Mouse (Mus musculus): ENCODE results near the gene Pex14.

The Pex14 gene

DNA sequence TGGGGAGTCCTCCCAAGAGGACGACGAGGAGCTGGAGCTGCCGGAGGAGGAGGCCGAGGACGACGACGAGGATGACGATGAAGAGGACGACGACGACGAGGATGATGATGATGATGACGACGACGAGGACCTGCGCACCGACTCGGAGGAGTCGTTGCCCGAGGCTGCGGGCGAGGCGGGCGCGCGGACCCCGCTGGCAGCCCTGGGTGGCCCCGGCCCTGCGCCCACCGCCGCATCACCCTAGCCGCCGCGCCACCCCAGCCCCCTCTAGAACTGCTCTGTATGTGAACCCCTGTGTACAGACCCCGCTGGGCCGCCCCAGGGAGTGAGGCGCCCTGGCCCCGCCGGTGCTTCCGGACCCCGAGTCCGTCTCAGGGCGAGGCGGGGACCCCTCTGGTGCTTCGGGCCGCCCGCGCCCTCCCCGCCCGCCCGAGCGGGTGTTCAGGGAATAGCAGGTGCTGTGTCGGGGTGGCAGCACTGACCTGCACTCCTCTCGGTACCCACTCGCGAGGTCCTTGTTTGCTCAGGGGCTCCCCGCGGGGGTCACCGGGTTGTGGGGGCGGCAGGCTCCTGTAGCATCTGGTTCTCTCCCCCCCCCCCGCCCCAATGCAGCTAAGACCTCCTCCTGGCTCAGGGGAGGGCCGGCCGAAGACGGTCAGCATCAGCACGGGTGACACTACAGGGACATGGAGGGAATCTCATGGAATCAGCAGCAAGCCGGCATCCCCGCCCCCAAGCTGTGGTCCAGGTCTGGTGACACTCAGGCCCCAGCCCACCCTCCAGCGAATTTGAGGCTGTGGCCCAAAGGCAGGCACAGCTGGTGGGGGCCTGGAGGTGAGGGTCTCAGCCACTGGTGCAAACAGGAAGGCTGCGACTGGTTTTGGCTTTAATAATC lies 147.1 kb downstream of the Pex14 start:
- DNase-seq (ENCODE audit: inconsistent age in 2 of 2, low spot score in 1 of 2) = peak; percentile 47 to 51

DNA sequence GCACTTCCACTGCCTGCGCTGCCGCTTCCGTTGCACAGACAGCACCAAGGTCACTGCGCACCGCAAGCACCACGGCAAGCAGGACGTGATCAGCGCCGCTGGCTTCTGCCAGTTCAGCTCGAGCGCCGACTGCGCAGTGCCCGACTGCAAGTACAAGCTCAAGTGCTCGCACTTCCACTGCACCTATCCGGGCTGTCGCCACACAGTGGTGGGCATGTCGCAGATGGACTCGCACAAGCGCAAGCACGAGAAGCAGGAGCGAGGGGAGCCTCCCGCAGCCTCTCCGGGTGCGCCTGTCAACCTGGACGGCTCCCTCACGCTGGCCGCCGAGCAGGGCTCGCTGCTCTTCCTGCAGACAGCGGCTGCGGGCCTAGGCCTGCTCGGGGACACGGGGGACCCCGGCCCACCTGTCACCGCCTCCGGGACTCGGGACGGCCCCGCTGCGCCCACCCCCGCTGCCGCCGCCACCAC lies 147.8 kb downstream of the Pex14 start:
- DNase-seq (ENCODE audit: inconsistent age in 2 of 2, low spot score in 1 of 2) = peak; percentile 81 to 90

DNA sequence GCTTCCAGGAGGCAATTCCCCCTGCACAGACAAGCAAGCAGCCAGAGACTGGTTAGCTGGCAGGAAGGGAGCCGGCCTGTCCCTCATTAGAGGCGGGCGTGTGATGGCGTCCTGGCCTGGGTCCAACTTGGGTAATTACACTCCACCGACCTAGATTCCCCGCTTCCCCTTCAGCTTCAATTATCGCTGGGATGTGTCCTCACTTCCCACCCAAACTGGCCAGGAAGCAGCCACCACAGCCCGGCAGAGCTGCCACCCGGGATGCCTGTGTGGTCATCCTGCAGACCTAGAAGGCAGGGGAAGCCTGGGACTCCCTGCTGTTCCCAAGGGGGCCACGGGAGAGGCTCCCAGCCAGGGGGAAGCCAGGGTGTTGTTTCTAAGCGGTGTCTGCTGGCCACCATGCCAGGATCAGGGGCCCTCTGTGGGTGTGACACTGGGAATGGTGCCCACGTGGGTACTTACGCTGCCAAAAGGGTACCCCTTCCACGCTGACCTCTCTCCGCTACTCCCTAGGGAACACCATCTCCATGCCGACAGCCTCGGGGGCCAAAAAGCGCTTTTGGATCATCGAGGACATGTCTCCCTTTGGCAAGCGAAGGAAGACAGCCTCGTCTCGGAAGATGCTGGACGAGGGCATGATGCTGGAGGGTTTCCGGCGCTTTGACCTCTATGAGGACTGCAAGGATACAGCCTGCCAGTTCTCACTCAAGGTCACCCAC lies 148.6 kb downstream of the Pex14 start:
- DNase-seq (ENCODE audit: inconsistent age in 2 of 2, low spot score in 1 of 2) = peak; percentile 62 to 76

DNA sequence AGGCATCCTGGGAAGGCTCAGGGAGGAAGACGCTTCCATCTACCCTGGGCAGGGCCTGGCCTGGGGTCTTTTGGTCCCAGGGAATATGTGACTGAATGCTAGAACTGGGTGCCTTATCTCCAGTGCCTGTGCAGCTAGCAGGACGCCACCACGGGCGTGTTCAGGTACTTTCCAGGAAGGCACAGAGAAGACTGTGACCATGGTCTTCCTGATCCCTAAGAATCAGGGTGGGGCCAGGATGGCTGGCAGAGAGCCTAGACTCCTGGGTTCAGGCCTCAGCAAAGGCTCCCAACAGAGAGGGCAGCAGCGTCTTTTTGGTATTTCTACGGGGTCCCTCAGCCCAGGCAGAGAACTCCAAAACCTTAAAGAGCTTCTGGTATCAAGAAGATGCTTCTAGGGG lies 149.2 kb downstream of the Pex14 start:
- DNase-seq (ENCODE audit: inconsistent age in 2 of 2, low spot score in 1 of 2) = no peak

DNA sequence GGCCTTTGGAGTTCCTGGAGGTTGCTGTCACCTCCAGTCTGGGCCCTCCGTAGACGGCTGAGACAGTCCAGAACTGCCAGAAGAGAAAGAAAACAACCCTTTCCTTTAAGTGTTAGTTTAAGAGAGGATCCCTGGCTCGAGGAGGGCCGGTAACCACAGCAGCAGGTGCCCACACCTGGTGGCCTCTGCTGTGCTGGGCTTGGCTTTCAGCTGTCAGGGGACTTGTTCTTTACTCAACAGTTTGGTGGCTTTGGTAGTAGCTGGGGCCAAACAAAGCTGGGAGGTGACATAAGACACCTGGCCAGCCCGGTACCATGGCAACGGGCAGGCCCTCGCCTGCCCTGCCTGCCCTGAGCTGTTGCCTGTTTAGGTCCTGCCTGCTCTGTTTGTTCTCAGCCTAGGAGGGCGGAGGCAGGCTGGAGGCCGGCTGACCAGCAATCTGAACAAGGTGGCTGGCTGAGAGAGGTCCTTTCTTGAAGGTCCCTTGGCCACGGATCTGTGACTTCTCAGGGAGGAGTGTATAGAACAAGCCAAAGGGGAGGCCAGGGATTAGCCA lies 151.8 kb downstream of the Pex14 start:
- DNase-seq (ENCODE audit: inconsistent age in 2 of 2, low spot score in 1 of 2) = no peak

DNA sequence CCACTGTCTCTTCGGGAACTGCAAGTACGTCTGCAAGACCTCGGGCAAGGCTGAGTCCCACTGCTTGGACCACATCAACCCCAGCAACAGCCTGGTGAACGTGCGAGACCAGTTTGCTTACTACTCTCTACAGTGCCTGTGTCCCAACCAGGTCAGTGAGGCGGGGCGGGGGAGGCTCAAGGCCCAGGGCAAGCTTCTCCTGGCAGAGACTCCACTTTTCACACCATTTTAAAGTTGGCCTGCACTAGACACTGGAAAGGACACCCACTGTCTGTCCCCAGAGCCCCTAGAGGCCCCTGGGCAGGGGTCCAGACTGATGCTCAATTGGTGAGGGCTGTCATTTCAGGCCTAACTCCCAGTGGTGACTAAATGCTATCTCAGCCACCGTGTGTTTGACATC lies 153.6 kb downstream of the Pex14 start:
- DNase-seq (ENCODE audit: inconsistent age in 2 of 2, low spot score in 1 of 2) = no peak

DNA sequence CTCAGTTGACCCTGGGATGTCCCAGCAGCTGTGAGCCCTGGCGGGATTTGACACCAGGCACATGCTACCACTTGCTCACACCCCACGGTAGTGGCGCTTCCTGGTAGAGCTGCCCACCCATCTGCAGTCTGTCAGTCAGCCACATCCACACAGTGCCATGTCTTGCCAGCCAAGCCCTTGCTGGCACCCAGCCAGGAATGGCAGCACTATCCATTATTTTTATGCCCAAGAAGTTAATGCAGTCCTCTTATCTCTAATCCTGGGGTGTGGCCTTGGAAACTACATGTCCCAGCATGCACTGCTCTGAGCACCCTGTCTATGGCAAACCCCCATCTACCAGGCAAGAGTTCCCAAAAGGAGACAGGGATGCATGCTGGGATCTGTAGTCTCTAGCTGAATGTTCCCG lies 154.2 kb downstream of the Pex14 start:
- DNase-seq (ENCODE audit: inconsistent age in 2 of 2, low spot score in 1 of 2) = peak in 1 of 2 experiments; percentile 78

DNA sequence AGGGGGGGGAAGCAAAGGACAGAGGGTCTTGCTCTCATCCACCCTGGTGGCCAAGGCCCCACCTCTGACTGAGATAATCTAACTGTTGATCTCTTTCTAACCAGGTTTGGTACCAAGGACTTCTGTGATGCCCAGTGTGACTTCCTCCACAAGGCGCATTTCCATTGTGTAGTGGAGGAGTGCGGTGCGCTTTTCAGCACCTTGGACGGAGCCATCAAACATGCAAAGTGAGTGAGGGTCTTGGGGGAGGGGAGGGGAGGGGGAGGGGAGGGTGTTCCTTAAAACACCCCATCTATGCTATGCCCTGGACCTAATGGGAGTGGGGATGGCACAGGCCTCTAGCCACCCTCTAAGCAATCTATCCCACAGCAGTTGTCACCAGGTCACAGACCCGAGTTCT lies 156.6 kb downstream of the Pex14 start:
- no peak for DNase-seq (ENCODE audit: inconsistent age in 2 of 2, low spot score in 1 of 2)

DNA sequence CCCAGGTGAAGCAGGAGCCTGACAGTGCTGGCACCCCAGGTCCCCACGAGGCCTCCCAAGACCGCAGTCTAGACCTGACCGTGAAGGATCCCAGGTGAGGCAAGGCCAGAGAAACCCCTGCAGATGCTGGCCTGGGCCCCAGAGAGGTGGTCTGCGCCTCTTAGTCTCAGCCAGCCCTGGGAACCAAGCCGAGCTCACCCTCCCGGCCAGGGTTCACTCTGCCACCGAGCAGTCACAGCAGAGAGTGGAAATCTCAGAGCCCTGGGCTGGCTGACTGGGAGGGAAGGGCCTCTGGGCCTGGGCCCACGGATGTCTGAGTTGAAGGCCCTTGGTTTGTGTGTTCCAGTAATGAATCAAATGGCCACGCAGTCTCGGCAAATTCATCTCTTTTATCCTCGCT lies 158.4 kb downstream of the Pex14 start:
- peak in 1 of 2 experiments; percentile 64 for DNase-seq (ENCODE audit: inconsistent age in 2 of 2, low spot score in 1 of 2)

DNA sequence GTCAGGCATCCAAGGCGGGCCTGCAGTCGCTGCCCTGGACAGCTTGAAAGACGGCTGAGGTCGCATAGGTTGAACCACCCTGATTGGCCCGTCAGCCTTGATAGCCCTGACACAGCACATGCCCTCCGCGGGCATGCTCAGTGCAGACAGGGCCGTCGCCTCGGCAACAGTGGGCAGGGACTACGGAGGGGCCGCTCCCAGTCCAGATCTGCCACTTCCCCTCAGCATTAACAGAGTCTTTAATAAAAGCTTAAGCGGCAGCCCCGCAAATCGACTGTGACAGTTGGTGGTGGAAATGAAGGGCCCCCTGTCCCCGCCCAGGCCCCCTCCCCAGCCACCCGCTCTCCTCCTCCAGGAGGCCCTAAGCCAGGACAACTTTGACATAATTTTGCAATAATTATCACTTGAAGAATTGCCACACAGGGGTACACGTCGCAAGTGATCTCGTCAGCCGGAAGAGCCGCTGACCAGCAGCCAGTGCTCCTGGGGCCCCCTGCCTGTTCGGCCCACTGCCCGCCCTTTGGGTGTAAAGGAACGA lies 158.9 kb downstream of the Pex14 start:
- DNase-seq (ENCODE audit: inconsistent age in 2 of 2, low spot score in 1 of 2) = peak; percentile 92 to 95

DNA sequence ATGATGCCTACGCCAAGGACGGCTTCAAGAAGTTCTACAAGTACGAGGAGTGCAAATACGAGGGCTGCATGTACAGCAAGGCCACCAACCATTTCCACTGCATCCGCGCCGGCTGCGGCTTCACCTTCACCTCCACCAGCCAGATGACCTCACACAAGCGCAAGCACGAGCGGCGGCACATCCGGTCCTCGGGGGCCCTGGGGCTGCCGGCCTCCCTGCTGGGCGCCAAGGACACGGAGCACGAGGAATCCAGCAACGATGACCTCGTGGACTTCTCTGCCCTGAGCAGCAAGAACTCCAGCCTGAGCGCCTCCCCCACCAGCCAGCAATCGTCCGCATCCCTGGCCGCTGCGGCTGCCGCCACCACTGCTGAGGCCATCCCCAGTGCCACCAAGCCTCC lies 161.1 kb downstream of the Pex14 start:
- peak; percentile 83 to 85 for DNase-seq (ENCODE audit: inconsistent age in 2 of 2, low spot score in 1 of 2)

DNA sequence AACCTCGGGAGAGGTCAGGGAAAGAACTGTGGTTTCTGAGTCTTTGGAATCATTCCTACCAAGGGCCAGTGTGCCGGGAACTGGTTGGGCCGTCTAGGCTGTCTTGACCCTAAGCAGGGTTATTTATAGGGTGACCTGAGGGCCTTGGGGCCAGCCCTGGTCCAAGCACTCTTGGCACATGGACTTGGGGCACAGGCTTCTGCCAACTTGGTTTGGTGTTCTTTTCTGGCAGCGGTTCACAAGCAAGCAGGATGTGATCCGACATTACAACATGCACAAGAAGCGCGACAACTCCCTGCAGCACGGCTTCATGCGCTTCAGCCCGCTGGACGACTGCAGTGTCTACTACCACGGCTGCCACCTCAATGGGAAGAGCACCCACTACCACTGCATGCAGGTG lies 162.9 kb downstream of the Pex14 start:
- peak in 1 of 2 experiments; percentile 67 for DNase-seq (ENCODE audit: inconsistent age in 2 of 2, low spot score in 1 of 2)

DNA sequence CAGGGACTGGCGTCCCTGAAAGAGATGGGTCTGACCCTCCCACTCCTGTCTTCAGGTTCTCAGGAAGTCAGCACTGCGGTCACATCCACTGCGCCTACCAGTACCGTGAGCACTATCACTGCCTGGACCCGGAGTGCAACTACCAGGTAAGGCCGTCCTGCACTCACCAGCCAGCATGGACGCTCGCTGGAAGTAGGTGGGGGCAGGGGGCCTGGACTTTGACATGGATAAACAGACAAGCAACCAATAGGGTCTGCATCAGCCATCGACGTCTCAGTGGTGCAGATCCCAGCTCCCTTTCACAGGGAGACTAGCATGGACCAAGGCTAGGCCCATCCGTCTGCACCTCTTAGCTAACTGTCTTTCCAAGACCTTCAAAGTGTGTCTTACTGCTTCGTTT lies 163.6 kb downstream of the Pex14 start:
- no peak for DNase-seq (ENCODE audit: inconsistent age in 2 of 2, low spot score in 1 of 2)

DNA sequence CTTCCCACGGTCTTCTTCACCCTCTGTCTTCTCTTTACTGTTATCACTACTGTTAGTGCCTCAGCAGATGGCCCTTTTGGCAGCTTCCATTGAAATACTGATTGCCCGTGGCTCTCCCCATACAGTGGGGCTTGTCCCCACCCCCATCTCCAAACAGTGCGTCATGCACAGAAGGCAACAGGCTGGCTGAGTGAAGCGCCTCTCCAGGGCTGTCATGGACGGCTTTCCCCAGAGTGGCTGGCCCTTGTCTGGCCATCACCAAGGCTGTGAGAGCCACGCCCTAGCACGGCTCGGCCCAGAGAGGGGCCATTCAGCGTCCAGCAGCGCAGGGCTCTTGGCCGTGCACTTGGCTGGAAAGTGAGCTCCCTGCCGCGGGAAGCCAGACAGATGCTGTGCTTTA lies 164.5 kb downstream of the Pex14 start:
- peak in 1 of 2 experiments; percentile 51 for DNase-seq (ENCODE audit: inconsistent age in 2 of 2, low spot score in 1 of 2)

DNA sequence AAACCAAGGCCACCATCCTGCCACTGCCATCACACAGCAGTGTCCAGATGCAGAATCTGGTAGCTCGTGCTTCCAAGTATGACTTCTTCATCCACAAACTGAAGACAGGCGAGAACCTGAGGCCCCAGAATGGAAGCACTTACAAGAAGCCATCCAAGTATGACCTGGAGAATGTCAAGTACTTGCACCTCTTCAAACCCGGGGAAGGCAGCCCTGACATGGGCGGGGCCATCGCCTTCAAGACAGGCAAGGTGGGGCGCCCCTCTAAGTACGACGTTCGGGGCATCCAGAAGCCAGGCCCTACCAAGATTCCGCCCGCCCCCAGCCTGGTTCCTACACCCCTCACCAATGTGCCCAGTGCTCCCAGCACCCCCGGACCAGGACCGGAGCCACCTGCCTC lies 166.6 kb downstream of the Pex14 start:
- DNase-seq (ENCODE audit: inconsistent age in 2 of 2, low spot score in 1 of 2) = no peak

DNA sequence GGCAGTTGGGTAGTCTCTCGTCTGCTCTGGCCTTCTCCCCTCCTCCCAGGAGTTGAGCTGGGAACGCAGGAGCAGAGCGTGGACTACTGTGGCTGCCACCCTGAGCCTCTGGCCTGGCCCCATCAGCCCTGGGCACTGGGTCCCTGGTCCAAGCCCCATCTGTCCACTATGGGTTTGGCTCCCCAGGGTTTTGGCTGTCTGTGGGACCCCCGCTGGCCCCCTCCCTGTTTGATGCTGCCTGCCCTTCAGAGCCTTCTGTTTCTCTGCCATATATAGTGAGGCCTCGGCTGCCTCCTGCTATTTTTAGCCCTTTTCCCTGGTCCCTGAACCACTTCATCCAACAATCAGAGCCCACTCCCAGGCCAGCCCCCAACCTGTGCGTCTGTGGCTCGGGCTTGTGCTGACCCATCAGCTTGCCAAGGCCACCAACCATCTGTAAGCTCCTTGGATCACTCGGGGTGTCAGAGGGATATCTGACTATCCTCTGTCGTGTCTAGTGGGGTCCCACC lies 168.9 kb downstream of the Pex14 start:
- no peak for DNase-seq (ENCODE audit: inconsistent age in 2 of 2, low spot score in 1 of 2)

DNA sequence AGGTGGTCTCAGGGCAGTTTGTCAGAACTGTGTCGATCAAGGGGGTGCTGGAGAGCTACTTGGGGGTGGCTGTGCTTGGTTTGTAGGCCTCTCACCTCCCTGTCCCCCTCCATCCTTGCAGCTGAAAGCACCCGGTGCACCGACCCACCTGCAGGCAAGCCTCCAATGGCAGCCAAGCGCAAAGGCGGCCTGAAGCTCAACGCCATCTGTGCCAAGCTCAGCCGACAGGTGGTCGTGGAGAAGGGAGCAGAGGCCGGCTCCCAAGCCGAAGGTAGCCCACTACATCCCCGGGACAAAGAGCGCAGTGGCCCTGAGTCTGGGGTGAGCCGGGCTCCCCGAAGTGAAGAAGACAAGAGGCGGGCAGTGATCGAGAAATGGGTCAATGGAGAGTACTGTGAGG lies 170.8 kb downstream of the Pex14 start:
- DNase-seq (ENCODE audit: inconsistent age in 2 of 2, low spot score in 1 of 2) = no peak

DNA sequence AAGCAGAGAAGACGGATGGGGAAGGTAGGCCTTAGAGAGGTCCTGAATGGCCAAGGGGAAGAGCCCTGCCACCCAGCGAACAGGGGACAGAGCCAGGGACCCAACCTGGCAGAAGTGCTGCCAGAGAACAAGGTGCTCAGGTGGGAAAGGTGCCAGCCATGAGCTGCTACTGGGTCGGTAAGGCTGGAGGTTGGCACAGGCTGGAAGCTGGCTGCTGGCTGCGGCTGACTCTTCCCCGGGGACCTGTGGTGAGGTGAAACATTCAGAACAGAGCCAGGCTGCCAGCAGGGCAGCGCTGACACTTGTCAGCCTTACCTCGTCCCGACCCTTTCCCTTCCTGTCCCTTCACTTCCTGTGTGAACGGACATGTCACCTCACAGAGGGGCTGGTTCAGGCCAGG lies 171.4 kb downstream of the Pex14 start:
- DNase-seq (ENCODE audit: inconsistent age in 2 of 2, low spot score in 1 of 2) = peak in 1 of 2 experiments; percentile 55

DNA sequence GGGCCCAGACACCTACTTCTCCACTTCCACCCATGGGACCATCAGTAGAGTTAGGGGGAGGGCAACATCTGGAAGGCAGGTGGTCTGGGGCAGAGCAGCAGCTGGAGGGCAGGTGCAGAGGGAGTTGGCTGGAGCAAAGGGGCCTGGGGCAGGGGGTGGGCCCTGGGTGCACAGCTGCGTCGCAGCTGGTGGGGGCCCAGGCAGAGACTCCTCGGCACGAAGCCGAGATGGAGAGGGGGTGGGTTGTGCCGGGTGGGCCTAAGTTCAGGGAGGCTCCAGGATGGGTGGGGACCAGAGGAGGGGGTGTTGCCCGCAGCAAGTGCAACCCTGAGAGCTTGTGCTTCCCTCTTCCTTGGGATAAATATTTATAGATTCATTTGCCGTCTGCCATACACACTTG lies 173.2 kb downstream of the Pex14 start:
- DNase-seq (ENCODE audit: inconsistent age in 2 of 2, low spot score in 1 of 2) = no peak

DNA sequence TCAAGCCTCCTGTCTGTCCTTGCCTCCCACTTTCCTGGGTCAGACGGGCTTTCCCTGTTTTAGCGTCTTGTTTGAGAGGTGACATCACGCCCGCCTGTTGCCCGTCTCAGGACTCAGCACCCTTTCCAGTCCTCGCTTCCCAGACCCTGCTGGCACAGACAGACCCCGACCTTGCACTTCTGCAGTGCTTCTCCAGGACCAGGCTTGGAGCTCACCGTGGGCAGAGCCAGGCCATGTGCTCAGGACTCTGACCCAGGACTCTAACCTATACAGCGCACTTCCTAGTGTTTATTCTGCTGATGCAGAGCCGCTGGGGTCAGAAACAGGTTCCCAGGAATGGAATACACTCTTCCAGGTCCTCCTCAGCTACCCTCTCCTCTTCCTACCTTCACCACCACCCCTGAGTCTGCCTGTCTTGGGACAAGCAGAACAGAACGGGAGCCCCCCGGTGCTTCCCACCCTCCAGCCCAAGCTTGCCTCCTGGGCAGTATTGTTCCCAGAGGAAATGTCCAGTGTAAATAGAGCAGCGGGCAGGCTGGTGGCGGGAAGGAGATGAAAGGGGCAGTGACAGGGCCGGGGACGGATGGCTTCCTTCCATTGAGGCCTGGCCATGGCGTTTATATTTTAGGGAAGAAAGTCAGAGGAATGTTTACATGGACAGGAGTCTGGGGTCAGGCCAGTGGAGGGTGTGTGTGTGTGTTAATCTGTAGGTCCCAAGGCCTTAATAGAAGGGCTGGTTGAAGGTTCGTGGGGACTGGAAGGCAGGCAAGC lies 173.9 kb downstream of the Pex14 start:
- DNase-seq (ENCODE audit: inconsistent age in 2 of 2, low spot score in 1 of 2) = peak in 1 of 2 experiments; percentile 54

DNA sequence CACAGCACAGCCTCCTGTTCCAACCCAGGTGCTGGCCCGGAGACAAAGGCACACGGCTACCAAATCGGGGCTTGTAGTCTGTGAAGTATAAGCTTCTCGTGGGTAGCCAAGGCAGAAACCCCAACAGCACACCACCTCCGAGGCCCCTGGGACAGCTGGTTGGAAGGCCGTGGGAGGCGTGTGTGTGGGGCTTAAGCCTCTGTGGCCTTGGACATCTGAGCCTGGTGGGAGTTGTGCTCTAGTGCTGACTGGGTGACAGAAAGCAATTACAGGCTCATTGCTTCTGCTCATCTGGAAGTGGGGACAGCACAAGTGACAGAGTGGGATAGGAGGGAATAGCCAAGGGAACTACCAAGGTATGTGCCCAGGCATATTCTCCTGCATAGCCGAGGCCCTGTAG lies 175.7 kb downstream of the Pex14 start:
- no peak for DNase-seq (ENCODE audit: inconsistent age in 2 of 2, low spot score in 1 of 2)
